Mouse (Mus musculus) CD4-positive, CD25-positive, alpha-beta regulatory T cell, adult 4 months (primary cell): Measurements from ENCODE around the gene Tia1. TPM values are rescaled to one million over a fixed set of nuclear protein-coding genes. Genes with fewer than 3 reads are reported as not detected.

ENCODE experiments used
- ATAC-seq: one replicate; pipeline ENCODE4 v1.8.0; 2017
- polyA plus RNA-seq, 2 experiments: library from polyadenylated mRNA; unstranded; fragments of 100-300 nt; shearing (Covaris generic); gene quantifications; one replicate each; pipeline ENCODE4 v1.2.1; 2017

Gene Tia1
- polyA plus RNA-seq, 2 experiments from 2014 or later: 117 to 139 TPM

DNA sequence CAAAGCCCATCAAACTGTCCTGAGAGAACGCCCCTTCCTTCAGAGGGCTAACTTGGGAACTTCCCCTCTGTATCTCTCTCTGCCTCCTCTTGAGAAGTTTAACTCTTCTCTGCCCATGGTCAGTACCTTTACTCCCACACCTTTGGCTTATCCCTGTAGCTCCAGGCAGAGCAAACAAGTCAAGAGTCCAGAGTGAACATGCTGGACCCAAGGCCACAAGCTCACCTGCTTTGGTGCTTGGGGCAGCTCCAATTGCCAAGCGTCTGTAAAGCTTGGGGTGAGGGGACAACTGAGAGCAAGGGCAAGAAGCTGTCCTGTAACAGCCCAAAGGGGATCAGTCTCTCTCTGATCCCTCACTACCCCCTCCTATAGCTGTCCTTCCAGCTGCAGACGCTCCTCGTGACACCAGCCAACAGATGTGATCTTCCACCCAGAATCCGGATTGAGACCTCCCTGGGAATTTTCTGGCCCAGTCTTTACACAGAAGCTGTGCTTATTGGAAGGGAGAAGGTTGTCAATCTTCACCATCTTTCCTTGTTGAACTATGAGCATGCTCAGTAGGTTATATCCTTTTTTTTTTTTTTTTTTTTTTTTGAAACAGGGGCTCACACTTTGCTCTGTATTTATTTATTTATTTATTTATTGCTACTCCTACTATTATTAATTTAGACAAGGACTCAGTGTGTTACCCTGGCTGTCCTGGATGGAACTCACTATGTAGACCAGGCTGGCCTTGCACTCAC lies 18.5 kb upstream of the Tia1 start:
- no peak for ATAC-seq

DNA sequence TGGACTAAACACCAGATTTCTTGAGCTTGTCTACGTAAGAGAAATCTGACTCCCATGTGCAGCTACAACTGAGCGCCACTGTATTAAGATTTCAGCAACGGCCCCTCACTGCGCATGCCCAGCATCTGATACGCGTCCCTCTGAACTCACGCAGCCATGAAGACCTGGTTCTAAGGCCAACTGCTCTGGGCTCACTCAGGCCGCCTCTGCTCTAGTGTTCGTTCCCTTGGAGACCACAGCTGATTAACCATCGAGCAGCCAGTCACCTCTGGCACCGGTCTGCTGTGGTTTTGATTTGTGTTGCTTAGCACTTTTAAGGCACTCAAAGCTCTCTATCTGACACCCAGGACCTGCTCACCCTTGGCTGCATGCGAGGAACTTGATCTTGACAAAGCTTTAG lies 16.7 kb upstream of the Tia1 start:
- ATAC-seq: no peak

DNA sequence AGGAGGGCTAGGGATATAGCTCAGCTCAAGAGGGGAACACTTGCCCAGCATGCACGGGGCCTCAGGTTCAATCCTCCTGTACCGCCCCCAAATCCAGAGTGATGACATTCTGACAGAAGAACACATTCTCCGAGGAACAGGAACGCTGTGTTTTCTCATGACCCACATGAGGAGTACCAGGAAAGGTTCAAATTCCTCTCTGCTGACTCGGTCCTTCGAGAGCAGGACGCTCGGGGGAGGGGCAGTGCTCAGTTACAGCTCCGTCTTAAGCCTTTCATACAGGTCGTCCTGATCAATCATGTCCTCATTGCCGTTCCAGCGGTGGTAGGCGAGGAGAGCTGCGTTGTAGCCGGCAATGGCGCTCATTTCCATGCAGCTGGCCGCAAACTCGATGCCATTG lies 15.6 kb upstream of the Tia1 start:
- ATAC-seq: no peak

DNA sequence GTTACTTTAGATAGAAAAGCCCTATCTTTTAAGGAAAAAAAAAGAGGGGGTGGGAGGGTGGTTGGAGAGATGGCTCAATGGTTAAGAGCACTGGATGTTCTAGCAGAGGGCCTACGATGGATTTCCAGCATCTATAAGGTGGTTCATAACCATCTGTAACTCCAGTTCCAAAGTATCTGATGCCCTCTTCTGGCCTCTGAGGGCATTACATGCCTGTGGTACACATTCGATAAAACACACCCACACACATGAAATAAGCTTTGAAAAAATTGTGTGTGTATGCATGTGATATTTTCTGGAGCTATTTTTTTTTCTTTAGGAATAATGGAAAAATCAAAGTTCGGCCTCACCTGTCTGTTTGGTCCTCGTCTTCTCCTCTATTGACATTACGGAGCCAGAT lies 12.7 kb upstream of the Tia1 start:
- no peak for ATAC-seq

DNA sequence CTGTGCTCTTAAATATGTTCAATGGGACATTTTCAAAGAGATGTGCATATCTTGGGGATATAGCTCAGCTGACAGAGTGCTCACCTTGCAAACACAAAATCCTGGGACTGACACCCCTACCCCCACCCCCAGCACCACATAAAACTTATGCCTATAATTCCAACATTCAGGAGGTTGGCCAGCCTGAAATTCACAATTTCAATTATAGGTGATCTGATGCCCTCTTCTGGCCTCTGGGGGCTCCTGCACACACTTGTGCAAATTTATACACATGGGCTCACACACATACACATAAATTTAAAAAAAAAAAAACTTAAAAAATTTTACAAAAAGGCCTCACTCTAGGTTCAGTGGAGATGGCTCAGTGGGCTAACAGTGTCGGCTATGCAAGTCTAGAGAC lies 10.8 kb upstream of the Tia1 start:
- ATAC-seq: no peak

DNA sequence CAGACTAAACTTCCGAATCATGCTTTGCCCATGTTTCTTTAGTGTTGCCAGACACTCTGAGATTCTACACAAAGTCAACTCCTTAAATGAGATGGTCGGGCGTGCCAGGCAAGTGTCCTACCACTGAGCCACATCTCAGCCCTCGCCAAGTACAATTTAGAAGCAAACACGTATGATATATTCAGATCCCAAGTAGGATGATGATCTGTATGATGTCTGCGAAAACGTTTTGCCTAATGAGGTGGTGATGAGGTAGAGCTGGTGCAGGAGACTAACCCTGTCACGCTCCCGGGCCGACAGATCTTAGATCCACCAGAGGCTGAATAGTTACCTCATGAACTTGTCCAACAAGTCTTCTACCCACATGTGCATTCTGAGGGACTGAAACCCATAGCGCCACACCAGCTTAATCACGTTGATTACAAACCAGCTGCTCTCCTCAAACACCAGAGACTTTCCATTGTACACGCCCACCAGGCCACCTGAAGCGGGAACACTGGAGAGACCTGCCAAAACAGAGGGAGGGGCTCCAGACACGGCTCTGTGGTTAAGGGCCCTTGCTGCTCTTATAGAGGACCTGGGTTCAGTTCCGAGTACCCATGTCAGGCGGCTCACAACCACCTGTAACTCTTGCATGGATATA lies 9.8 kb upstream of the Tia1 start:
- no peak for ATAC-seq

DNA sequence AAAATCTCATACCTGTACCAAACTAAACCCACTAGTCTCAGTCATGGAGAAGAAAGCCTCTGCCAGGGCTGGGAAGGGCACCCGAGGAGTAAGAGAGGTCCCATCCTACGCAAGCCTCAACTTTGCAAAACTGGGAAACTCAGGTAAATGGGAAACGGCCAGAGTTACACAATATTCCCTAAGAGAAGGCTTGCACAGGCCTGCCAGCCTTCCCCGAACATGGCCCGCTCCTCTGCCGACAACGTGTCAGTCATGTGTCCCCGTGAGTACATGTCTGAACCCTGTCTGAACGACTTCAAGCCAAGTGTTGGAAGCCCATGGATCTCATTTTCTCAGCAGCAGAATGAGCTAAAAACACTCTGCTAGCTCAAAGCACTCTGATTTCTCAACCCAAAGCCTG lies 9.0 kb upstream of the Tia1 start:
- no peak for ATAC-seq

DNA sequence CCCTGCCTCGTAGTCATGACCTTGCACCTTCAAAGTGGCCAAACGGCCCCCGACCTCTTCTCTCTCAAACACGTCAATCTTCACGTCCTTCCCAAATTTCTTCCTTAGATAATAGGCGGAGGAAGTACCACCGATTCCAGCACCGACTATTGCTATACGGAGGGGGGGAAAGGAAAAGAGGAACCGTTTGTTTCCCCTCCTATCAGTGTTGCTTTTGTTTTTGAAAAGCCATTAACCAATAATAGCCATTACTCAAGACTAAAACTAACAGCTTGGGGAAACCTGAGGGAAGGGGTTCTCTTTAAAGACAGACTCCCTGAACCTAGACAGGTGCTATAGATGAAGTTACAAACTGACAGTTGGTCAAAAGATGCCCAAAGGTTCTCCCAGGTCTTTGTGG lies 8.1 kb upstream of the Tia1 start:
- no peak for ATAC-seq

DNA sequence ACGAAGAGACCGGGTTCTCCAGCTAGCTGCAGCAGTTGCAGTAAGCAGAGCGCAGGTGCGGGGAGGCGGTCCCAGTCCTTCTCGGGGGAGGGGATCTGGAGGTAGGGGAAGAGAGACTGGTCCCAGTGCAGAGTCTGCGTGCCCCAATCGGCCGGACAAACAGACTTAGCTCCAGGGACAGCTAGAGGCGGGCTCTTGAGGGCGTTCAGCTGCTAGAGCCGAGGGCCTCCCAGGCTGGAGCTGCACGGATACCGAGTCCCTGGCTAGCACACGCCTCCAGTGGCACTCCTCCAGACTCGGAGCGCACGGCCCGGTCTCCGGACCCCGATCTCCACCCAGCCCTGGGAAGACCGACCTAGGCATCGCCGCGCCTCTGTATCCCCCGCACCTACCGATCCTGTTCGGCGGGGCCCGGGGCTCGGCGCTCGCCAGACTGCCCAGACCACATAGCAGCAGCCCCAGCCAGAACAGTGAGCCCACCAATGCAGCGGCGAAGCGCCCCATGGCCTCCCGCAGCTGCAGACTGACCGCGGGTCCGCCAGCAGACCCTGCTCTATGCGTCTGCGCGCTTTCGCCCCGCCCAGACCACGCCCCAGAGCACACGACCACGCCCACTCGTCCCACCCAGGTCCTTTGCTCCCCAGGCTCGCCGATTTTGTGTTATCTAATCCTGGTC lies 7.3 kb upstream of the Tia1 start, which contains the start of gene Pcyox1:
Gene Pcyox1, minus strand, starts transcription at position 574 of the 676 bp plus-strand sequence.
- ATAC-seq: peak; percentile 77

DNA sequence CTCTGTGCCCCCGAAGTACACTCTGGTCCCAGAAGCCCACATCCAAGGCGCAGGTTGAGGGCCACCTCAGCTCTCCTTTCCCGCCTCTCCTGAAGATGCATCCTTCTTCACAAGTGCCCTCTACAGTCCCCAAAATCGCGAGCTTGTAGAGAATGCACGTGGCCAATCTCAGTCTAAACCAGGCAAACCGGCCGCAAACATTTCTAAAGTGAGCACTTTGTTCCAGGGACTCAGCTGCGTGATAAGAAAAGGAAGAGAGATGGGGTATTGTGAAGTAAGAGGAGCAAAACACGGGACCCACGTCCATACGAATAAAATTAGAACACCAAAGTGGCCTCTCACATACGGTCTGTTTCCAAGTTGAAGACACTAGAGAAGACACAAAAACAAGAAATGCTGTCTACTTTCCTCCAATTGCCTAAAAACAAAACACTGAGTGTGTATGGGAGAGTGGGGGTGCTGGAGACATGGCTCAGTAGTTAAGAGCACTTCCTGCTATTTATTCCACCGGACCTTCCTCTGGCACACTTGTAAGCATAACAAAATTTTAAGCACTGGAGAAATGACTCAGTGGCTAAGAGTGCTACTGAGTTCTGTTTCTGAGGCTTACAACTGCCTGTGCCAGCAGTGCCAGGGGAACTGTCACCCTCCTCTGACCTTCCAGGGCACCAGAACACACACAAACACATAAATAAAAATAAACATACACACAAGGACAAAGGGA lies 6.6 kb upstream of the Tia1 start:
- ATAC-seq: peak; percentile 20

DNA sequence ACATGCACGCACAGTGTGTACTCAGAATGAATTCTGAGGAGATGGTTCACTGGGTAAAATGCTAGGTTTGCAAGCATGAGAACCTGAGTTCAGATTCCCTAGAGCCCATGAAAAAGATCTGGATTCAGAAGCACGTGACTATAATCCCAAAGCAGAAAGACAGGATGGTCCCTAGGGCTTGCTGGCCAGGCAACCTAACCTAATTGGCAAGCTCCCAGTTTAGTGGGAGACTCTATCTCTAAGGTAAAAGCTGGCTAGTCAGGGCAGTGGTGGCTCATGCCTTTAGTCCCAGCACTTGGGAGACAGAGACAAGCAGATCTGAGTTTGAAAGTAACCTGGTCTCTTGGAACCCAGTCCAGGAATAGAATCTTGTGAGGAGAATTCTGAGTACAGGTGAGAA lies 5.0 kb upstream of the Tia1 start:
- ATAC-seq: no peak

DNA sequence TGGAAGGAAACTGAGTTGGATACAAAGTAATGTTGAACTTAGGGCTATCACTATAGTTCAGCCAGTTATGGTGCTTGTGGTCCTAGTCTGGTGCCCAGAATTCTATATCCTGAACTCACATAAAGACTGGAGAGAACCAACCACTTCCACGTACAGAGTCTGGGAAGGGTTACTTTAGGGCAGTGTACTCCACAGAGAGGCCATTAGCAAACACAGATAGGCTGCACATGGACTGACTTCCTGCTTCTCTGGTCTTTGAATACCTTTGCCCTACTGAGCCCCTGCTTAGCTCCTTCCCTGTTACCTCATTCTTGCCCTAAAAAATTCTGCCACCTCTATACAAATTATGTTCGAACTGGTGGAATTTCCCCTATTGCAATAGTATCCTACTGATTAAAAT lies 4.0 kb upstream of the Tia1 start:
- no peak for ATAC-seq

DNA sequence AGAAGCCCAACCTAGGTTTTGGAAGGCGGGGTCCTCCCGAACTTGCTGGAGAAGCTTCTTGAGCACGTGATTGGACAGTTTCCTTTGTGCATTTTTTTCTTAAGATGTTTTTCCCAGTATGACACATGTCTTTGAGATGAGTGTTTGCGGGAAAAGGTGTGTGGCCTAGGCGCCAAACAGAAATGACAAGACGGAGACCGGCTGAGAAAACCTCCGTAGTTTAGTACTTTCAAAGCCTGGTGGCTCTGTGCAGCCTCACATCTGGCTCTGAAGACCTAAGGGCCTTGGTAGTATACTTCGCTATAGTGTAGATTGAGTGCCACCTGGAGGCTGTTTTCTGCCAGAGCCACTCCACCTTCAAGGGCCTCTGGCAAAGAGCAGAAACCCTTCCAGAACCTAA lies 3.0 kb upstream of the Tia1 start:
- ATAC-seq: peak; percentile 66

DNA sequence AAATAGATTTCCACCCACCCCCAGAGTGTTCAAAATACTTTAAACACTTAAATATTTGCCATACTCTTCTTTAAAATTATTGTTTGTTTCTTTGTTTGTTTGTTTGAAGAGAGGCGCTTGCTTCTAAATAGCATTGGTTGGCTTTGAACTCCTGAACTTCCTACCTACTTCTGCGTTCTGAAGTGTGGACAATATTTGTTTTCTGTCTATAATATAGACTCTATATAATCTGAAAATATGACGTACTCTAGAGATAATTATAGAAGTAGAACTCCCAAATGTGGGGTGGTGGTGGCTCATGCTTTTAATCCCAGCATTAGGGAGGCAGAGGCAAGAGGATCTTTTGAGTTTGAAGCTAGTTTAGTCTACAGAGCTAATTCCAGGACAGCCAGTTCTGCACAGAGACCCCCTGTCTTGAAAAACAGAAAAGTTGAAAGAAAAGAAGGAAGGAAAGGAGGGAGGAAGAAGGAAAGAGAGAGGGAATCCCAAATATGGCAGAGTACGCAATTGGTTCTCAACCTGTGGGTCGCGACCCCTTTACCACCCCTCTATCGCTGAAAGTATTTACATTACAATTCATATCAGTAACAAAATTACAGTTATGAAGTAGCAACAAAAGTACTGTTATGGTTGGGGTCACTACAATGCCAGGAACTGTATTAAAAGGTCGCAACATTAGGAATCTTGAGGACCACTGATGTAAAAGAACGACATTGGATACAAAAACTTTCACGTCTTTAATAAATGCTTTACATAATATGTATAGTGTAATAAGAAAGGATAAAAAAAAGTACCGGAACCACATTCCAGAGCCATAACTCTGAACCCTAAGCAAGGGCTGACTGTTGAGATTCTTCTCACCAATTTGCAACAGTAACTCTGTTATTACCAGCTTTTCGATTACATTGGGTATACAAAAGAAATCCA lies 1.1 kb upstream of the Tia1 start:
- ATAC-seq: no peak

DNA sequence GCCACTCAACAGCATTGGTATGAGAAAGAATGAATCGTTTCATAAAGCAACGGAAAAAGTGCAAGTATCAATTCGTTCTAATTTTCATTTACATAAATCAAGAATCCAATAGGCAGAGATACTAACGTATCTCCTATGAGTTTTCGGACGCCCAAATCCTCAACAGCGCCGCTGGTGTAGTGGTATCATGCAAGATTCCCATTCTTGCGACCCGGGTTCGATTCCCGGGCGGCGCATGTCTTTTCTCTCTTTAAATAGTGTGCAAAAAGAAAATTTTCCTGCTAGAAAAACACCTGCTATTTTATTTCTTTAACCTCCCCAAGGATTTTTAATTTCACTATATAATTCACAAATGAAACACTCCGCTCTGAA lies 305 bp upstream of the Tia1 start:
- ATAC-seq: peak; percentile 44

DNA sequence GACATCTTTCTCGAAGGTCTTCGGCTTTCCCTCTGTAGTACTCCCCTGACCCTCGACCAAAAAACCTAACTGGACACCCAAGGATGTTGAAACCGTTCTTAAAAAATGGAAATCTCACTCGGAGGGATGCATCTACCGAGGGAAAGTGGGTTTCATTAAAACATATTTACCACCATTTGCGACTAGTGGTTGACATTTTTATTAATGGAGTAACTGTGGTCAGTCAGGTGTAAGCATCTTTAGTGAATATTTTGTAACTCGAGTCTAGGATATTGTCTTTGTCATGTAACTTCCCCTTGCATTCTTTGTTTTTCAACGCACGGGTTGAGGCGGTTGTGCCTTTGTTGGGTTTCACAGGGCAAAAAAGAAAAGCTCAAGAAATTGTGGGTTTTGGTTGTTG lies 977 bp downstream of the Tia1 start:
- ATAC-seq: no peak

DNA sequence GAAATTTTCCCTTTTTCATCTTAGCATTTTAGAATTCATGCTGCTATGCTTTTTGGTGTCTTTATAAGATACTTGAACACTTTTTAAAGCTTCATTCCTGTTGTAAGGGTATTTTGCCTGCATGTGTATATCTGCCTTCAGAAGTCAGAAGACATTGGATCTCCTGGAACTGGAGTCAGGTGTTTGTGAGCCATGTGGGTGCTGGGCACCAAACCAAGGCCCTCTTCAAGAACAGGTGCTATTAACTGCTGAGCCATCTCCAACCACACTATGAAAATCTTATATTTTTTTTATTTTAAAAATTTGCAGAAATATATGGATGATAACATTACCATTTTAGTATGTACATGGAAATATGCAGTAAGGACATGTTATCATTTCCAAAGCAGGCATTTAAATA lies 2.3 kb downstream of the Tia1 start:
- no peak for ATAC-seq

DNA sequence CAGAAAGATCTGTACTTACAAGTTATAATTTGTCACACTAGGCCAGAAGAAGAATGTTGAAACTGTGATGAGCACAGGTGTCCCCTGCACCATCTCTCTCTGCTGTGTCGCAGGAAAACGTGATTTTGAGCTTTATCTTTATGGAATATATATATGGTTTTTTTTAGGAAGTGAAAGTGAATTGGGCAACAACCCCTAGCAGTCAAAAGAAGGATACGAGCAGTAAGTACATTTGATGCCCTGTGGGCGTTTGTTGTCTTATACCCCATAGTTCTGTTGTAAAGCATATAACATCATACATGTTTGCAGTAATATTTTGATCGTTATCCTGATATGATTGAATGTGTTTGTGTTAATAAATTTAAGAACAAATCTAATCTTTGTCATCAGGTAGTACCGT lies 14.7 kb downstream of the Tia1 start:
- no peak for ATAC-seq

DNA sequence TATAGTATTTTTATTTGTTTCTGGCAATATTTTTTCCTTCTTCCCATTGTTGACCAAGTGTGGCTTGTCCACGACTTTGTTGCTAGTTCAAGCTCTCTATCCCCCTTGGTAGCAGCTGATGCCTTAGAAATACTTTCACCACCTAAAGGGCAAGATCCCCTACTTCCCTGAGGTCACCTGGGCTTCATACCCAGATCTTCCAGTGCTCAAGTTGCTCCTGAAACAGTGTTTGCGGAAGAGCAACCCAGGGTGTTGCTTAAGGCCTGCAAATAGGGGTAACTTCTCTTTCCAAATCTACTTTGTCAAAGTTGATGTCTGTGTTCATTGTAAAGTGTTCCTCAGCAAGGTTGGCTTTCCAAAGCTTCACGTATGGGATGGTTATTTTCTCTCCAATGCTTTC lies 15.2 kb downstream of the Tia1 start:
- ATAC-seq: no peak

DNA sequence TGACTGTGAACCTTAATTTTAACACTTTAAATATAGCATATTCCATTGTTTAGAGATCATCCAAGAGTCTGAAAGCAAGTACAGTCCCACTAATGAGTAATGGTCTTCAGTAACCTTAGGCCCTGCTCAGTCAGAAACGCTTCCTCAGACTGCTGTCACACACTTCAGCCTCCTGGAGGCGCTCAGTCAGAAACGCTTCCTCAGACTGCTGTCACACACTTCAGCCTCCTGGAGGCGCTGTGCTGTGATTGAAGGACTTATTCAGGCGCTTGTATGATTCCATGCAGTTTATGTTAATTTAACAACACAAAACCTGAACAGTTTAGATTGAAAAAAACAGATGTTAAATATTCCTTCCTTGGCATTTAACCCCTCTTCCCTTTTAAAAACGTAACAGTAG lies 16.5 kb downstream of the Tia1 start:
- ATAC-seq: peak; percentile 60

DNA sequence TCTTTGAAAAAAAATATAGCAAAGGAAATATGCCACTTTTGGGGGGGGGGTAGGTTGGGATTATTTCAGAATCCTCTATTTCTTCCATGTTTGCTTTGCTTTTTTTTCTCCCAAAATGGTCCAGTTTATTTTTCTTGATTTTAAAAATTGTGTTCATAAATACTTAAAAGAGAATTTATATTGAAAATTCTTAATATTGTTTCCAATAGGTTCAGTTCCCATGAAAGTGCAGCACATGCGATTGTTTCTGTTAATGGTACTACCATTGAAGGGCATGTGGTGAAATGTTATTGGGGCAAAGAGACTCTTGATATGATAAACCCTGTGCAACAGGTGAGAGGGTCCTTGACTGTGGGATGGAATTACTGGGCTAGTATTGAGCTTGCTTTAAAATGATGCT lies 22.3 kb downstream of the Tia1 start, which contains the start of gene Gm44790:
Gene Gm44790, plus strand, starts transcription at position 301 of the 400 bp plus-strand sequence.
- ATAC-seq: no peak

DNA sequence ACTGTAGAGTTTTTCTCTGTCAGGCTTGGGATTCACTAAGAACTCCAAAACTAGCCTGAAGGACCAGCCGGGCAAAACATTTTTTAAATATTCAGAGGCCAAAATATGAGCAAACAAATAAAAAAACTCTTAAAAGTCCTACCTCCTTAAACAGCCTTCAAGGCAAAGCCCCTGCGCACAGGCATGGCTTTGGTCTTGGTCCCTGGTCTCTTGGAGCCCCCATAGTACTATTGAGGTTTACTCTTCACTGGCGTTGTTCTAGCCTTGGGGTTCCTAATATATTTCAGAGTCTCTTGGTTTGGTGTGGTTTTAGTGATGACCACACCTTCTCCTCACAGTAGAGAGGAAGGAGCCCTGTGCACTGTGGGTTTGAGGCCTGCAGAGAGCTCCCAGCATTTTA lies 27.5 kb downstream of the Tia1 start:
- ATAC-seq: no peak
